Mouse (Mus musculus): ENCODE data around the gene Noa1. TPM values are rescaled to one million over a fixed set of nuclear protein-coding genes. Genes with fewer than 3 reads are reported as not detected.
A peak's percentile ranks its signal among the peaks of the same experiment; 100 is the strongest.

Gene Noa1
- 28.2 TPM for polyA plus RNA-seq (2021)

GRCm38 (mm10) chr5:77309924-77310772, at the start of gene Noa1, which contains the start of gene Polr2b:
Gene Noa1, minus strand, starts transcription at chr5:77310084.
Gene Polr2b, plus strand, starts transcription at chr5:77310147.
- H3K27me3 ChIP-seq = no peaks in the 10 kb centered on the region
- CTCF ChIA-PET = interaction anchor here (0.6 to 1.9 kb wide), 12 partner anchors 10 to 37 kb away, joined by 3 to 7 read pairs (median 4); no protein-coding TSS in a partner anchor
- peak; percentile 88 for ATAC-seq
- in situ Hi-C loops (cut with MboI; ENCODE audit: low pct_unique_long_range_greater_than_20kb) = no loop called here
- TF ChIP-seq CTCF (IDR thresholded peaks at IDR 0.05) = no peak
- peak; percentile 99 for DNase-seq (ENCODE audit: low read depth, low spot score)
- POLR2A ChIA-PET = interaction anchor here (0.6 to 1.4 kb wide), 5 partner anchors 9 to 70 kb away, joined by 3 to 4 read pairs (median 4); no protein-coding TSS in a partner anchor

- no peaks in the 10 kb centered on the region for H3K27me3 ChIP-seq
- in situ Hi-C loops (cut with MboI; ENCODE audit: low pct_unique_long_range_greater_than_20kb) = loop anchor here (10.0 kb wide), 1 partner anchor 46 kb away; the partner anchor contains the start of gene Igfbp7
- DNase-seq (ENCODE audit: low read depth, low spot score) = no peak
- ChIA-PET CTCF (interaction anchor here (0.6 to 7.2 kb wide), 11 partner anchors 8 to 101 kb away, joined by 3 to 43 read pairs (median 5); partner anchors contain the start of gene Igfbp7), POLR2A (interaction anchor here (0.7 to 2.5 kb wide), 8 partner anchors 9 to 50 kb away, joined by 3 to 11 read pairs (median 6); partner anchors contain the start of gene Igfbp7)
- peak; percentile 33 for ATAC-seq
- TF ChIP-seq CTCF (IDR thresholded peaks at IDR 0.05) = no peak
Measured at GRCm38 (mm10) chr5:77358347-77358746, 48.5 kb upstream of the Noa1 start.

GRCm38 (mm10) chr5:77357405-77358149, 47.7 kb upstream of the Noa1 start:
- in situ Hi-C loops (cut with MboI; ENCODE audit: low pct_unique_long_range_greater_than_20kb) = loop anchor here (10.0 kb wide), 1 partner anchor 47 kb away; the partner anchor contains the start of gene Igfbp7
- ChIA-PET POLR2A (interaction anchor here (0.6 to 2.5 kb wide), 8 partner anchors 10 to 50 kb away, joined by 3 to 11 read pairs (median 6); partner anchors contain the start of gene Igfbp7), CTCF (interaction anchor here (0.9 to 7.2 kb wide), 13 partner anchors 9 to 102 kb away, joined by 3 to 46 read pairs (median 6); partner anchors contain the start of gene Igfbp7)
- no peak for TF ChIP-seq CTCF (IDR thresholded peaks at IDR 0.05)
- peak; percentile 72 for ATAC-seq
- DNase-seq (ENCODE audit: low read depth, low spot score) = peak; percentile 75
- H3K27me3 ChIP-seq = no peaks in the 10 kb centered on the region

- POLR2A ChIA-PET = interaction anchor here (1.4 to 3.0 kb wide), 5 partner anchors 12 to 52 kb away, joined by 3 to 12 read pairs (median 7); partner anchors contain the start of gene Igfbp7
- in situ Hi-C loops (cut with MboI; ENCODE audit: low pct_unique_long_range_greater_than_20kb) = loop anchor here (10.0 kb wide), 1 partner anchor 49 kb away; the partner anchor contains the start of gene Igfbp7
- DNase-seq (ENCODE audit: low read depth, low spot score) = no peak
Measured at GRCm38 (mm10) chr5:77355307-77356265, 45.7 kb upstream of the Noa1 start.

GRCm38 (mm10) chr5:77354361-77354787, 44.5 kb upstream of the Noa1 start:
- DNase-seq (ENCODE audit: low read depth, low spot score) = peak; percentile 77
- H3K27me3 ChIP-seq = no peaks in the 10 kb centered on the region
- peak; percentile 60 for ATAC-seq
- CTCF ChIA-PET = interaction anchor here (0.8 to 7.2 kb wide), 20 partner anchors 8 to 113 kb away, joined by 3 to 46 read pairs (median 9); partner anchors contain the start of gene Igfbp7
- in situ Hi-C loops (cut with MboI; ENCODE audit: low pct_unique_long_range_greater_than_20kb) = loop anchor here (5.0 to 10.0 kb wide), 2 partner anchors 50 to 108 kb away; partner anchors contain the start of gene Igfbp7
- TF ChIP-seq CTCF (IDR thresholded peaks at IDR 0.05) = peak; percentile 99
- POLR2A ChIA-PET = interaction anchor here (1.0 to 3.0 kb wide), 6 partner anchors 13 to 105 kb away, joined by 3 to 12 read pairs (median 6); partner anchors contain the start of gene Igfbp7

More at GRCm38 (mm10) chr5:77355307-77356265, 45.7 kb upstream of the Noa1 start:
- no peaks in the 10 kb centered on the region for H3K27me3 ChIP-seq
- no peak for ATAC-seq
- no peak for TF ChIP-seq CTCF (IDR thresholded peaks at IDR 0.05)
- CTCF ChIA-PET = interaction anchor here (0.8 to 7.2 kb wide), 18 partner anchors 8 to 112 kb away, joined by 3 to 46 read pairs (median 9); partner anchors contain the start of gene Igfbp7

- H3K27me3 ChIP-seq = no peaks in the 10 kb centered on the region
- ATAC-seq = no peak
- TF ChIP-seq CTCF (IDR thresholded peaks at IDR 0.05) = no peak
- in situ Hi-C loops (cut with MboI; ENCODE audit: low pct_unique_long_range_greater_than_20kb) = loop anchor here (5.0 to 10.0 kb wide), 2 partner anchors 53 to 111 kb away; partner anchors contain the start of gene Igfbp7
- POLR2A ChIA-PET = interaction anchor here (0.6 to 1.3 kb wide), 2 partner anchors 55 to 140 kb away, joined by 3 read pairs; no protein-coding TSS in a partner anchor
- no peak for DNase-seq (ENCODE audit: low read depth, low spot score)
- CTCF ChIA-PET = interaction anchor here (1.7 to 6.2 kb wide), 2 partner anchors 12 to 54 kb away, joined by 3 to 46 read pairs; partner anchors contain the start of gene Igfbp7
Measured at GRCm38 (mm10) chr5:77351691-77352090, 41.8 kb upstream of the Noa1 start.

- no peaks in the 10 kb centered on the region for H3K27me3 ChIP-seq
- DNase-seq (ENCODE audit: low read depth, low spot score) = peak; percentile 76
- in situ Hi-C loops (cut with MboI; ENCODE audit: low pct_unique_long_range_greater_than_20kb) = loop anchor here (5.0 to 10.0 kb wide), 2 partner anchors 55 to 112 kb away; partner anchors contain the start of gene Igfbp7
- CTCF ChIA-PET = interaction anchor here (0.8 to 1.8 kb wide), 9 partner anchors 8 to 110 kb away, joined by 3 to 12 read pairs (median 4); no protein-coding TSS in a partner anchor
- peak; percentile 78 for TF ChIP-seq CTCF (IDR thresholded peaks at IDR 0.05)
- POLR2A ChIA-PET = interaction anchor here (0.7 to 1.1 kb wide), 2 partner anchors 30 to 57 kb away, joined by 3 to 8 read pairs; no protein-coding TSS in a partner anchor
- peak; percentile 84 for ATAC-seq
Measured at GRCm38 (mm10) chr5:77349971-77350658, 40.2 kb upstream of the Noa1 start.

GRCm38 (mm10) chr5:77348901-77349300, 39.0 kb upstream of the Noa1 start:
- DNase-seq (ENCODE audit: low read depth, low spot score) (no peak), ATAC-seq (no peak)
- in situ Hi-C loops (cut with MboI; ENCODE audit: low pct_unique_long_range_greater_than_20kb) = no loop called here
- POLR2A ChIA-PET = interaction anchor here (0.7 to 0.8 kb wide), 2 partner anchors 14 to 38 kb away, joined by 3 read pairs; no protein-coding TSS in a partner anchor
- CTCF ChIA-PET = interaction anchor here (0.8 to 2.0 kb wide), 8 partner anchors 9 to 95 kb away, joined by 3 to 12 read pairs (median 4); no protein-coding TSS in a partner anchor
- no peak for TF ChIP-seq CTCF (IDR thresholded peaks at IDR 0.05)
- no peaks in the 10 kb centered on the region for H3K27me3 ChIP-seq

Data from Patski (cell line).